Mouse (Mus musculus): ENCODE measurements around the gene Thada.

DNA sequence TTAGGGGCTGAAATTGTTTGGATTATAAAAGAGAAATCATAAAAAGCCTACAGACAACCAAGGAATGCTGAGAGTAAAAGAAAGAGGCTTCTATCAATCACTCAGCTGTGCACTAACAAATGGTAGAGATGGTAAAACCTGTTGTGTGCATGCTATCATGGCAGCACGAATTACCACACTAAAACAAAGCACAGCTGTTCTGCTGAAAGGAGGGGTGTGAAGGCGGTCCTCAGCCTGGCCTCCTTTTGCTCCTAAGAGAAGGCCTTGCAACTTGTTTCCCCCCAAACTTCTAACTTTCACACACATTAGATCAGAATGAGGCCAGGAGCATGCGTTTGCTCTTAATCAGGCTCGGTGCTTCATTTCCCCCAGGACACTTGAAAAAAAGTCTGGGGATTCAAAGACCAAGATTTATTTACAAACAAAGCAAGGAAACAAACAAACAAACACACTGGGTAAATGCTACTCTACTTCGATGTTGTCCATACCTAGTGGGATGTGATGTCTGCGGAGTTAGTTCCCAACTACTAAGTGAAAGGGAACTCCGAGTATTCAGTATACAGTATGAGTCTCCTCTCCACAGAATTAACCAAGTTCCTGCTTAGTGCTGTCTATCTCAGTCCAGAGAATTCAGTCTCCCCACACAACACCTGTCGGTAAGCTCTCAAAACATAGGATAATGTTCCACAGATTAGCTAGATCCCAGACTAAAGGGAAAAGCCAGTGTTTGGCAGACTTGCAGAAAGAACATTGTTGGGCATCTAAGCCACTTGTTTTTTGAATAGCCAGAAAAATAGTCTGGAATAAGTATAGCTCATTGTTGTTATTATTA is 109.7 kb downstream of the Thada start:
- TF ChIP-seq RAD21 (IDR thresholded peaks at IDR 0.05; ENCODE audit: low read depth, low read length) (no peak), CTCF (conservative IDR thresholded peaks at IDR 0.05 in 1 of 2, IDR thresholded peaks at IDR 0.05 in 1 of 2; ENCODE audit: low read depth in 2 of 2, low read length in 2 of 2) (no peak), TCF12 (IDR thresholded peaks at IDR 0.05; ENCODE audit: low read depth, low read length) (no peak), MEF2A (IDR thresholded peaks at IDR 0.05; ENCODE audit: borderline replicate concordance, low read depth, low read length) (no peak), GABPA (IDR thresholded peaks at IDR 0.05; ENCODE audit: insufficient replicate concordance, low read depth, low read length) (no peak), POLR2A (IDR thresholded peaks at IDR 0.05; ENCODE audit: low read depth, low read length) (no peak), SIN3A (IDR thresholded peaks at IDR 0.05; ENCODE audit: low read length) (no peak), MAX (IDR thresholded peaks at IDR 0.05; ENCODE audit: low read length) (no peak), NELFE (IDR thresholded peaks at IDR 0.05; ENCODE audit: low read depth, low read length) (no peak)

Data from CH12.LX (cell line).